Mouse (Mus musculus): ENCODE results near the gene Eif2b3. TPM values are rescaled to one million over a fixed set of nuclear protein-coding genes. Genes with fewer than 3 reads are reported as not detected.

Gene Eif2b3
- polyA plus RNA-seq, 1 experiment = 1.5 TPM

DNA sequence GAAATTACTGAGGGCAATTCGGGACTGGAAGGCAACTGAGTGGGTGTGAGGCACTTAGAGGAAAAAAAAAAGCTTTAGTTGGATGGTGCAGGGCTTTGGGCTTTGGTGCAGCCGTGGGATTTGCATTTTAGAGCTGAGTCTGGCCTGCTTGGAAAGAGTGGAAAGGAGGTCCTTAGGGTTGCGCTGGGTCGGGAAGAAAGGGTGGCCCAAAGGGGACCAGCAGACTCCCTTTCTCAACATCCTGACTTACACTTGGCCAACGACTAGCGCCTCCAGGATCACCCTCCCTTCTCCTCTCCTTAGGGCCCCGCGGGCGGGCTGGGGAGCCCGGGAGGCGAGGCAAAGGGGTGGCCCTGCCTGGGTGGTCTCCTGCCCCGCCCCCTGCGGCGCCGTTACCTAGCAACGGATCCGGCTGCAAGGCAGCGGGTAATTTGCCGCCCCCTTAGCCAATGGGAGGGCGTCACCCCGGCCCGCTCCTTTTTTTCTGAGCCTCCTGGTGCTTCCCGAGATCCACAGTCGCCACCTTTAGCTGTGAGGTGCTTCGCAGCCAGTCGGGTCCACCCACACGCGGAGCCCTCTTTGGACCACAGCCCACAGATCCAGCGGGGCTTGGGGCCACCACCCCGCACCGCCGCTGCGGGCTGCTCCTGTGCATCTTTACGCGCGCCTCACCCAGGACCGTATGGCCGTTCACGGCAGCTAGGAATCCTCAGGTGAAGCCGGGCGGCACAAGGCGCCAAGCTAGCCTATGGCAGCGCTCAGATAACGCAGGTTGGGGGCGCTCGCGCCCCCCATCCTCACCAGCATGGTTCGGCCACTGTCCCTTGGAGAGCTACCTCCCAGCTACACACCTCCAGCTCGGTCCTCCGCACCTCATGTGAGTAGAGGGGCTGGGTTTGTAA, 76.6 kb downstream of the Eif2b3 start, which contains the start of gene Ptch2:
TSS of gene Ptch2 (plus strand) at position 525 of the 902 bp plus-strand sequence.
- peaks cover 4% of the 10 kb centered on the region; the same call in 1 of the 2 replicates for H3K4me1 ChIP-seq (ENCODE audit: control insufficient read depth, insufficient read depth, insufficient read length, low read length)
- no peaks in the 10 kb centered on the region for H3K36me3 ChIP-seq (ENCODE audit: control insufficient read depth, insufficient read depth, low read length)
- no peak for TF ChIP-seq CTCF (IDR thresholded peaks at IDR 0.05; ENCODE audit: extremely low read depth, insufficient read length, insufficient replicate concordance, low read depth, low read length)
- TF ChIP-seq POLR2A (IDR thresholded peaks at IDR 0.05; ENCODE audit: low read depth, low read length) = no peak
- 3% methylated on average over 50 of the region's 50 CpGs for WGBS
- H3K27me3 ChIP-seq (ENCODE audit: control insufficient read depth, insufficient read depth, low read length) = peaks cover 16% of the 10 kb centered on the region
- H3K4me3 ChIP-seq (ENCODE audit: low read depth, low read length) = peak within 1 kb of the TSS; percentile 59
- H3K27ac ChIP-seq (ENCODE audit: insufficient read depth, low read depth, low read length) = 0 out of 2 replicates have a peak within 1 kb of the TSS, but pooled peaks have one; percentile 3

- H3K4me1 ChIP-seq (ENCODE audit: control insufficient read depth, insufficient read depth, insufficient read length, low read length) = peaks cover 4% of the 10 kb centered on the region; the same call in 1 of the 2 replicates
- no peaks in the 10 kb centered on the region for H3K36me3 ChIP-seq (ENCODE audit: control insufficient read depth, insufficient read depth, low read length)
- no peak for TF ChIP-seq POLR2A (IDR thresholded peaks at IDR 0.05; ENCODE audit: low read depth, low read length)
- TF ChIP-seq CTCF (IDR thresholded peaks at IDR 0.05; ENCODE audit: extremely low read depth, insufficient read length, insufficient replicate concordance, low read depth, low read length) = no peak
- peak overlapping the region; percentile 20 for H3K4me3 ChIP-seq (ENCODE audit: low read depth, low read length)
- H3K27ac ChIP-seq (ENCODE audit: insufficient read depth, low read depth, low read length) = no peak overlapping the region
- 33% methylated on average over 5 of the region's 5 CpGs for WGBS
- H3K27me3 ChIP-seq (ENCODE audit: control insufficient read depth, insufficient read depth, low read length) = peaks cover 16% of the 10 kb centered on the region
Observed at GRCm38 (mm10) chr4:117096666-117097065, 77.5 kb downstream of the Eif2b3 start.

- H3K4me1 ChIP-seq (ENCODE audit: control insufficient read depth, insufficient read depth, insufficient read length, low read length) = peaks cover 4% of the 10 kb centered on the region; the same call in 1 of the 2 replicates
- H3K27me3 ChIP-seq (ENCODE audit: control insufficient read depth, insufficient read depth, low read length) = peaks cover 16% of the 10 kb centered on the region
- H3K27ac ChIP-seq (ENCODE audit: insufficient read depth, low read depth, low read length) = peak overlapping the region; percentile 21; the same call in 1 of the 2 replicates
- WGBS = 63% methylated on average over 8 of the region's 8 CpGs
- TF ChIP-seq CTCF (IDR thresholded peaks at IDR 0.05; ENCODE audit: extremely low read depth, insufficient read length, insufficient replicate concordance, low read depth, low read length) (no peak), POLR2A (IDR thresholded peaks at IDR 0.05; ENCODE audit: low read depth, low read length) (no peak)
- H3K36me3 ChIP-seq (ENCODE audit: control insufficient read depth, insufficient read depth, low read length) = no peaks in the 10 kb centered on the region
- 0 out of 2 replicates have a peak overlapping the region, but pooled peaks have one; percentile 1 for H3K4me3 ChIP-seq (ENCODE audit: low read depth, low read length)
Observed at GRCm38 (mm10) chr4:117097969-117098763, 79.0 kb downstream of the Eif2b3 start.

DNA sequence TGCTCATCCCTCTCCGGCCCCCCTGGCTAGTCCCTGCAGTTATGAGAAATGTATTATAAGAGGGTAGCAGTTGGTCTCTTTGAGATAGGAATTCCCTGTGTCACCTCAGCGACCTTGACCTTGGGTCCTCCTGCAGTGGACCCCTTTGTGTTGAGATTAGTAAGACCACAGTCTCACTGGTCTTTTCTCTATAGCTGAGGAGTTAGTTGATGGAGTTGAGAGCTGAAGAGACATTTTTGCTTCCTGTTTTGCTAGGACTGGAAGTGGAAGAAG, 79.5 kb downstream of the Eif2b3 start:
- peaks cover 16% of the 10 kb centered on the region for H3K27me3 ChIP-seq (ENCODE audit: control insufficient read depth, insufficient read depth, low read length)
- H3K36me3 ChIP-seq (ENCODE audit: control insufficient read depth, insufficient read depth, low read length) = no peaks in the 10 kb centered on the region
- no peak overlapping the region for H3K4me3 ChIP-seq (ENCODE audit: low read depth, low read length)
- H3K4me1 ChIP-seq (ENCODE audit: control insufficient read depth, insufficient read depth, insufficient read length, low read length) = peaks cover 4% of the 10 kb centered on the region; the same call in 1 of the 2 replicates
- 67% methylated on average over 2 of the region's 2 CpGs for WGBS
- no peak for TF ChIP-seq POLR2A (IDR thresholded peaks at IDR 0.05; ENCODE audit: low read depth, low read length)
- TF ChIP-seq CTCF (IDR thresholded peaks at IDR 0.05; ENCODE audit: extremely low read depth, insufficient read length, insufficient replicate concordance, low read depth, low read length) = no peak
- no peak overlapping the region; the same call in 1 of the 2 replicates for H3K27ac ChIP-seq (ENCODE audit: insufficient read depth, low read depth, low read length)

DNA sequence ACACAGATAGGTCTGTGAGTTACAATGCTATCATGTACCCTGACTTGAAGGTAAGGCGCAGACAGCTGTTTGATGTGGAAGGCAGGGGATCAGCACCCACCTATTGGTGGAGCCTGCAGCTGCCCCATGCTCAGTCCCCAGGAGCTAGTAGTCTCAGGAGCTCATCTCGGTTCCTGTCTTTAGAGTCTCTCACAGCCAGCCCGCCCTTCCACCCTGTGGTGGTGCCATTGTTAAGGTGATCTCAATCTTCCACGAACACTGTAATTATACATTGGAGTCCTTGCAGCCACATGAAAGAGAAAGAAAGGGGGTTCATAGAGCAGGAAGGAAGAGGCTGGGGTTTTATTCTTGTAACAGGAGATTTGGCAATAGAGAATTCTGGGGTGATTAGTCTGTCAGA, 80.8 kb downstream of the Eif2b3 start:
- H3K4me1 ChIP-seq (ENCODE audit: control insufficient read depth, insufficient read depth, insufficient read length, low read length) = peaks cover 4% of the 10 kb centered on the region; the same call in 1 of the 2 replicates
- 68% methylated on average over 4 of the region's 4 CpGs for WGBS
- no peak overlapping the region for H3K27ac ChIP-seq (ENCODE audit: insufficient read depth, low read depth, low read length)
- TF ChIP-seq CTCF (IDR thresholded peaks at IDR 0.05; ENCODE audit: extremely low read depth, insufficient read length, insufficient replicate concordance, low read depth, low read length) (no peak), POLR2A (IDR thresholded peaks at IDR 0.05; ENCODE audit: low read depth, low read length) (no peak)
- H3K27me3 ChIP-seq (ENCODE audit: control insufficient read depth, insufficient read depth, low read length) = peaks cover 16% of the 10 kb centered on the region
- no peaks in the 10 kb centered on the region for H3K36me3 ChIP-seq (ENCODE audit: control insufficient read depth, insufficient read depth, low read length)
- H3K4me3 ChIP-seq (ENCODE audit: low read depth, low read length) = no peak overlapping the region

- no peaks in the 10 kb centered on the region for H3K36me3 ChIP-seq (ENCODE audit: control insufficient read depth, insufficient read depth, low read length)
- no peak overlapping the region for H3K27ac ChIP-seq (ENCODE audit: insufficient read depth, low read depth, low read length)
- H3K27me3 ChIP-seq (ENCODE audit: control insufficient read depth, insufficient read depth, low read length) = peaks cover 8% of the 10 kb centered on the region
- 50% methylated on average over 7 of the region's 7 CpGs for WGBS
- H3K4me1 ChIP-seq (ENCODE audit: control insufficient read depth, insufficient read depth, insufficient read length, low read length) = peaks cover 3% of the 10 kb centered on the region; the same call in 1 of the 2 replicates
- H3K4me3 ChIP-seq (ENCODE audit: low read depth, low read length) = no peak overlapping the region
- peak; percentile 28; the same call in 1 of the 2 replicates for TF ChIP-seq CTCF (IDR thresholded peaks at IDR 0.05; ENCODE audit: extremely low read depth, insufficient read length, insufficient replicate concordance, low read depth, low read length)
- no peak for TF ChIP-seq POLR2A (IDR thresholded peaks at IDR 0.05; ENCODE audit: low read depth, low read length)
Observed at GRCm38 (mm10) chr4:117101218-117101617, 82.0 kb downstream of the Eif2b3 start.

Measured in small intestine, adult 2 months (tissue).